Mouse (Mus musculus): ENCODE measurements around the gene Zmym3. TPM values are rescaled to one million over a fixed set of nuclear protein-coding genes. Genes with fewer than 3 reads are reported as not detected.

Gene Zmym3
- polyA plus RNA-seq (2014; fragmentation: Nextera tagmentation; extraction: Ambion mirVana) = 17.0 and 20.4 TPM in 2 replicates

DNA sequence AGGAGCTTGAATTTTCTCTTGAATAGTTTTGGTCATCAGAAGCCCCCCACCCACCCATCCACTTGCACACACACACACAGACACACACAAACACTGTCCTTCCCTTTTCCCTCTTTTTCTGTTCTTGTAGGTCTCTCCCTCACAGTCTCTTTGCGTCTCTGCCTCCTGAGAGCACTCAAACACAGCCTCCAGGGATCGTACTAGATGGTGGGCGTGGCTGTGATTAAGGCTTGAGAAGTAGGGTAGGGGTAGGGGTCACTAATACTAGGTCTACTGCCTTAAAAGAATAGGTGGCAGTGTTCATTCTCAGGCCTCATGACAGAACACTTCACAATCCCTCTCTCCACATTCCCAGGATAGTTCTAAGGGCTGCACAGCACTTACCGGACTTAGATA is at the start of gene Zmym3:
TSS of gene Zmym3 (minus strand) at position 150 of the 396 bp plus-strand sequence.
- H3K9ac ChIP-seq (ENCODE audit: low read length) = peak within 1 kb of the TSS; percentile 61
- H3K27ac ChIP-seq (ENCODE audit: low read depth, low read length) = no peak within 1 kb of the TSS
- no peaks in the 10 kb centered on the region for H3K9me3 ChIP-seq (ENCODE audit: control insufficient read depth, low read length)
- H3K4me2 ChIP-seq = peak within 1 kb of the TSS; percentile 61
- no peak for DNase-seq (ENCODE audit: low spot score, missing footprints)
- WGBS = 28% methylated on average over 4 of the region's 4 CpGs
- 0 out of 2 replicates have a peak, but pooled peaks cover 2% of the 10 kb centered on the region for H3K4me1 ChIP-seq (ENCODE audit: control insufficient read depth, insufficient read depth, low read length)
- no peaks in the 10 kb centered on the region for H3K27me3 ChIP-seq (ENCODE audit: control insufficient read depth, insufficient read depth, low read length)
- H3K4me3 ChIP-seq (ENCODE audit: low read depth, low read length) = peak within 1 kb of the TSS; percentile 57
- H3K36me3 ChIP-seq (ENCODE audit: control insufficient read depth, insufficient read depth, low read length) = no peaks in the 10 kb centered on the region
- ATAC-seq (ENCODE audit: low FRiP score) = 0 out of 2 replicates have a peak, but pooled peaks have one; percentile 7

DNA sequence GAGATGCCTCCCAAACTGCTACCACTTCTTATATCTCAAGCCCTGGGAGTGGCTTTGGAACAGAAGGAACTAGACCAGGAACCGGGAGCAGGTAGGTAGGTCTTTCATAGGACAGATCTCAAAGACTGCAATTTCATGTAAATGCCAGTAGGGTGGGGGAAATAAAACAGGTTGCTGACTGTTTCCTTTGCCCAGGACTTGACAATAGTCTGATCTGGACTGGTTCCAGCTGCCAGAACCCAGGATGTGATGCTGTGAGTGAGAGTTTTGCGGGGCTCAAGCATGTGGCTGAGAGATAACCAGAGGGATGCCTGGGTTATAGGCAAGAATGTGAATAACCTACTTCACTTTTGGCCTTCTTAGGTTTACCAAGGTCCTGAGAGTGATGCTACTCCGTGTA is 30.9 kb upstream of the Zmym3 start:
- DNase-seq (ENCODE audit: low spot score, missing footprints) = no peak
- no peak overlapping the region for H3K27ac ChIP-seq (ENCODE audit: low read depth, low read length)
- H3K27me3 ChIP-seq (ENCODE audit: control insufficient read depth, insufficient read depth, low read length) = no peaks in the 10 kb centered on the region
- no peak for ATAC-seq (ENCODE audit: low FRiP score)
- H3K4me1 ChIP-seq (ENCODE audit: control insufficient read depth, insufficient read depth, low read length) = no peaks in the 10 kb centered on the region
- H3K4me2 ChIP-seq = no peak overlapping the region
- 76% methylated on average over 3 of the region's 3 CpGs for WGBS
- H3K4me3 ChIP-seq (ENCODE audit: low read depth, low read length) = no peak overlapping the region
- no peaks in the 10 kb centered on the region for H3K9me3 ChIP-seq (ENCODE audit: control insufficient read depth, low read length)
- no peak overlapping the region for H3K9ac ChIP-seq (ENCODE audit: low read length)
- H3K36me3 ChIP-seq (ENCODE audit: control insufficient read depth, insufficient read depth, low read length) = peaks cover 2% of the 10 kb centered on the region

DNA sequence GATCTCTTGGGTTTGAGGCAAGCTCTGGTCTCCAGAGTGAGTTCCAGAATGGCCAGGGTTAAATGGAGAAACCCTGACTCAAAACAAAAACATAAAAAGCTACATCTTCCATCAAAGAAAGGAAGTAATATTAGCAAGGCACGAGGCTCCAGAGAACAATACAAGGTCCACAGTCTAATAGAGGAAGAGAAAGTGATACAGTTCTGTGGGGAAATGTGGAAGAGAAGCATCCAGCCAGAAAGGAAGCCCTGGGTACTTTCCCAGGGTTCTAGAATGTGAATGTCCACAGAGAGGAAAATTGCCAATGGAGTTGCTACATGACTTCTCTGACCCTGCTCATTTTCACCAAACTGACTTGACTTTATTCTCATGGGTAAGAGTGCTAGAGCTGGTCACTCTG is 30.5 kb upstream of the Zmym3 start:
- Histone ChIP-seq H3K27me3 (ENCODE audit: control insufficient read depth, insufficient read depth, low read length) (no peaks in the 10 kb centered on the region), H3K9me3 (ENCODE audit: control insufficient read depth, low read length) (no peaks in the 10 kb centered on the region), H3K36me3 (ENCODE audit: control insufficient read depth, insufficient read depth, low read length) (peaks cover 2% of the 10 kb centered on the region), H3K4me2 (no peak overlapping the region), H3K27ac (ENCODE audit: low read depth, low read length) (no peak overlapping the region), H3K9ac (ENCODE audit: low read length) (no peak overlapping the region), H3K4me1 (ENCODE audit: control insufficient read depth, insufficient read depth, low read length) (no peaks in the 10 kb centered on the region), H3K4me3 (ENCODE audit: low read depth, low read length) (no peak overlapping the region)
- ATAC-seq (ENCODE audit: low FRiP score) (no peak), DNase-seq (ENCODE audit: low spot score, missing footprints) (no peak)
- WGBS = 80% methylated on average over 1 of the region's 1 CpGs

DNA sequence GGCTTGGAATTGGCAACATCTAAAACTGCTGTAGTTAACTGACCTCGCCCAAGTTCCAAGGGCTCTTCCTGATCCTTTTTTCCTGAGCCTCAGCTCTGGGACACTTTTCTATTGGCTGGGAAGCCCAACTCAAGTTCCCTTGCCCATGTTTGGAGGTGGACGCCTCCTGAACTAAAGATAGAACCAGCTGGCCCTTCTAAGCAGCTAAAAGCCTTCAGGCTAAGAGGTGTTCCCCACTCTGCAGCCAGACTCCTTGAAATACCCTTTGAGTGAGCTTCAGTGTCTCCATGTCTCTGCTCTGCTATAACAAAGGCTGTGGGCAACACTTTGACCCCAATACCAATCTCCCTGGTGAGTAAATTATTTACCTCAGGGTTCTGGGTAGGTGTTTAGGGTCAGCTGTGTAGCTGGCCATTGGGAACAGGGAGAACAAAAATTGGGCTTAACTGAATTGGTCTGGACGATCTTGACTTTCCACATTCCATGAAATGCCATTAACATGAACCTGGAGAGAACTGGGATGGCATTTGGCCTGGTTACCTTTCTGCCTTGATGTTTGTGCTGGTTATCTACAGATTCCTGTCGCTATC is 28.3 kb upstream of the Zmym3 start, which contains the start of gene Itgb1bp2:
TSS of gene Itgb1bp2 (plus strand) at position 203 of the 590 bp plus-strand sequence.
- Histone ChIP-seq H3K27ac (ENCODE audit: low read depth, low read length) (no peak within 1 kb of the TSS), H3K9me3 (ENCODE audit: control insufficient read depth, low read length) (no peaks in the 10 kb centered on the region), H3K4me3 (ENCODE audit: low read depth, low read length) (no peak within 1 kb of the TSS), H3K9ac (ENCODE audit: low read length) (no peak within 1 kb of the TSS), H3K4me1 (ENCODE audit: control insufficient read depth, insufficient read depth, low read length) (no peaks in the 10 kb centered on the region), H3K27me3 (ENCODE audit: control insufficient read depth, insufficient read depth, low read length) (no peaks in the 10 kb centered on the region), H3K4me2 (no peak within 1 kb of the TSS), H3K36me3 (ENCODE audit: control insufficient read depth, insufficient read depth, low read length) (peaks cover 2% of the 10 kb centered on the region)
- WGBS = 77% methylated on average over 4 of the region's 4 CpGs
- DNase-seq (ENCODE audit: low spot score, missing footprints) (no peak), ATAC-seq (ENCODE audit: low FRiP score) (no peak)

DNA sequence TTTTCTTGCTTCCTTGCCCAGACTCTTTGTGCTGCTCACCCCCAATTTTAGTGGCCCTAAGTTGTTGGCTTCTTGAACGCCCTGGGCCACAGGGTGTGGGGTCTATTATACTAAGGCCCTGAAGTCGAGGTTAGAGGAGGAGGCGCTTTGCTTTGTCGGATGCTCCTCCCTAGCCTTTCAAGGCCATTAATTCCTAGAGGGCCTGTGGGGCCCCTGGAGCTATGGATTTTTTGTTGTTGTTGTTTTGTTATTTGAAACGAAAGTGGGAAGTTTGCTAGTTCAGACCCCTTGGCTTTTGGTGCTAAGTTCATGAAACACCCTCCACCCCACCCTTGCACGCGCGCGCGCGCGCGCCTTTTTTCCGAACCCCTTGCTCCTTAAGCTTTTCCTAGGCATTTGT is 9.3 kb upstream of the Zmym3 start:
- Histone ChIP-seq H3K4me3 (ENCODE audit: low read depth, low read length) (peak overlapping the region; percentile 56), H3K36me3 (ENCODE audit: control insufficient read depth, insufficient read depth, low read length) (0 out of 2 replicates have a peak, but pooled peaks cover 2% of the 10 kb centered on the region), H3K9ac (ENCODE audit: low read length) (peak overlapping the region; percentile 94), H3K4me1 (ENCODE audit: control insufficient read depth, insufficient read depth, low read length) (no peaks in the 10 kb centered on the region; the same call in 1 of the 2 replicates), H3K27ac (ENCODE audit: low read depth, low read length) (peak overlapping the region; percentile 96), H3K27me3 (ENCODE audit: control insufficient read depth, insufficient read depth, low read length) (no peaks in the 10 kb centered on the region), H3K9me3 (ENCODE audit: control insufficient read depth, low read length) (no peaks in the 10 kb centered on the region), H3K4me2 (peak overlapping the region; percentile 55)
- peak; percentile 95 for DNase-seq (ENCODE audit: low spot score, missing footprints)
- peak; percentile 61; the same call in 1 of the 2 replicates for ATAC-seq (ENCODE audit: low FRiP score)
- 25% methylated on average over 14 of the region's 14 CpGs for WGBS

DNA sequence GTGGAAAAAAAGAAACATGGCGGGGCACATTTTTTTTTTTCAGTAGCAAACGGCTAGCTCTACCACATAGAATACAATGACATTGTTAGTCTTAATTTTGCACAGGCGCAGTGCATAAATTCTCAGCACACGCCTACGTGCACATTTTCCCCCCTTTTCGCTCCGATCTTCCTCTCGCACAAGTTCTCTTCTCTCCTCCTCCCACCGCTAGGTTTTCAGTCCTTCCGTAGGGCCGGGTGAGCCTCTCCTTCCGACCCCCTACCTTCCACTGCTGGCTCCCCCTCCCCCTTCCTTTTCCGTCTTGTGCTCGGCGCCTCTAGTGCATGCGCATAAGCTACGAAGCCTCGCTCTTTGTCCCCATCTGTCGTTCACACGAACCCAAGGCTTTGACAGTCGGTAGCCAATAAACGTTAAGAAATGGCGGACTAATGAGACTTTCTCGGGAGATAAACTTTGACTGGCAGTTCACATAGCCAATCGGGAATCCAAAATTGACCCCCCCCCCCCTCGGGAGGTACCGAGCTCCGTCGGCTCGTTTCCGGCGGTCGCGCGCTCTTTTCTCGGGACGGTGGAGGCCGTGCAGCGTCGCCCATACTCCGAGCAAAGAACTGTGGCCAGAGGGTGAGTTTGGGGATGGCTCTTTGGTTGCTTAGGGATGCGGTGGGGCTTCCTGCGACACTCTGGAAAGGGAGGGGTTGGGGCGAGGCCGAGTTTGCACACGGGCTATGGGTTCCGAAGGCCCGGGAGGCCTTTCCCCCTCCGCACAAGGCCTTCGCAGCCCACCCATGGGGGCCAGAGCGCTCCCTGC is 8.7 kb upstream of the Zmym3 start, which contains the start of gene Nono:
TSS of gene Nono (plus strand) at position 177 of the 808 bp plus-strand sequence.
- DNase-seq (ENCODE audit: low spot score, missing footprints) = peak; percentile 98
- peak; percentile 96 for ATAC-seq (ENCODE audit: low FRiP score)
- Histone ChIP-seq H3K27me3 (ENCODE audit: control insufficient read depth, insufficient read depth, low read length) (no peaks in the 10 kb centered on the region), H3K36me3 (ENCODE audit: control insufficient read depth, insufficient read depth, low read length) (0 out of 2 replicates have a peak, but pooled peaks cover 2% of the 10 kb centered on the region), H3K27ac (ENCODE audit: low read depth, low read length) (peak within 1 kb of the TSS; percentile 96), H3K4me1 (ENCODE audit: control insufficient read depth, insufficient read depth, low read length) (no peaks in the 10 kb centered on the region; the same call in 1 of the 2 replicates), H3K4me2 (peak within 1 kb of the TSS; percentile 55), H3K9me3 (ENCODE audit: control insufficient read depth, low read length) (no peaks in the 10 kb centered on the region), H3K4me3 (ENCODE audit: low read depth, low read length) (peak within 1 kb of the TSS; percentile 56), H3K9ac (ENCODE audit: low read length) (peak within 1 kb of the TSS; percentile 94)
- WGBS = 26% methylated on average over 51 of the region's 51 CpGs

DNA sequence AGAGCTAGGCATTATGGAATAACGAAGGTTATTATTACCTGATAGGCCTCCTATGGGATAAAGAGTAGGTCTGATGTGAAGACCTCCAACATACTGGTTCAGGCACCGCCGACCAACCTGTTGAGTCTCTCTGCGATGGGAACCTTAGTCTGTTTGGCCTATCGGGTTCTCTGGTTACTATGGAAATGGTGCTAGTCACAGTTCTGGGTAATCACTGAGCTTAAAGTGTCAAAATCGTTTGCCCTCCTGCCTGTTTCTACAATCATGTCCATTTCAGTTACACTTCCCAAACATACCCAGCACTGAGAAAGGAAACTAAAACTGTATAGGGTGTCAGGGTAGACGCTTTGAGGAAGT is 8.1 kb upstream of the Zmym3 start:
- peak overlapping the region; percentile 49 for H3K9ac ChIP-seq (ENCODE audit: low read length)
- H3K4me1 ChIP-seq (ENCODE audit: control insufficient read depth, insufficient read depth, low read length) = no peaks in the 10 kb centered on the region; the same call in 1 of the 2 replicates
- ATAC-seq (ENCODE audit: low FRiP score) (no peak; the same call in 1 of the 2 replicates), DNase-seq (ENCODE audit: low spot score, missing footprints) (no peak)
- 28% methylated on average over 7 of the region's 7 CpGs for WGBS
- peak overlapping the region; percentile 76 for H3K27ac ChIP-seq (ENCODE audit: low read depth, low read length)
- H3K36me3 ChIP-seq (ENCODE audit: control insufficient read depth, insufficient read depth, low read length) = 0 out of 2 replicates have a peak, but pooled peaks cover 2% of the 10 kb centered on the region
- no peaks in the 10 kb centered on the region for H3K9me3 ChIP-seq (ENCODE audit: control insufficient read depth, low read length)
- H3K4me3 ChIP-seq (ENCODE audit: low read depth, low read length) = peak overlapping the region; percentile 56
- H3K4me2 ChIP-seq = peak overlapping the region; percentile 40
- H3K27me3 ChIP-seq (ENCODE audit: control insufficient read depth, insufficient read depth, low read length) = no peaks in the 10 kb centered on the region

DNA sequence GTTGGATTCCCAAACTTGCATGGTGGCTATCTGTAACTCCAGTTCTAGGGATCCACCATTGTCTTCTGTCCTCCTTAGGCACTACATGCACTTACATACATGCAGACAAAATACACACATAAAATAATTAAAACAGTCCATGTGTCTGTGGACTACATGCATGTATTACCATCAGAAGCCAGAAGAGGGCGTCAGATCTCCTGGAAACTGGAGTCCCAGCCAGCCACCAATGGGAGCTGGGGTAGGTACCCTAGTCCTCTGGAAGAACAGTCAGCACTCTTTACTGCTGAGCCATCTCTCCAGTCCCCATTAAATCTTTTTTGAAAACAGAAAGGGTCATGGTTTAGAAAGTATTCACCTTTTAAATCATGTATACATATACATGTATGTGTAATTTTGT is 7.1 kb upstream of the Zmym3 start:
- ATAC-seq (ENCODE audit: low FRiP score) (no peak), DNase-seq (ENCODE audit: low spot score, missing footprints) (no peak)
- no peak overlapping the region for H3K4me3 ChIP-seq (ENCODE audit: low read depth, low read length)

DNA sequence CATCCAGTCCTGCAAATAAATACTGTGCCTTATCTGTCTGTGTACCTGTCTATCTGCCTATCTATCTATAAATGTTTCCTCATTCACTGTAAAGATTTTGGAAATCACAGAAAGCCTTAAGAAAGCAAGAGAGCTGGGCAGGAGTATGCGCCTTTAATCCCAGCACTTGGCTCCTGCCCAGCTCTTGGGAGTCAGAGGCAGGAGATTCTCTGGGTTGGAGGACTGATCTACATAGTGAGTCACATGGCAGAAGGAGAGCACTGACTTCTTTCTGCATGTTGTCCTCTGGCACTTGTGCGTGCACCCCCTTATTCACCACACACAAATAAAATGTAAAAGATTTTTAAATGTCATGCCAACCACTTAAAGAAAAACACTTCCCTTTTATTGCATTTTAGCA is 2.8 kb upstream of the Zmym3 start:
- DNase-seq (ENCODE audit: low spot score, missing footprints) (no peak), ATAC-seq (ENCODE audit: low FRiP score) (no peak)
- Histone ChIP-seq H3K27me3 (ENCODE audit: control insufficient read depth, insufficient read depth, low read length) (no peaks in the 10 kb centered on the region), H3K27ac (ENCODE audit: low read depth, low read length) (no peak overlapping the region), H3K36me3 (ENCODE audit: control insufficient read depth, insufficient read depth, low read length) (no peaks in the 10 kb centered on the region), H3K4me3 (ENCODE audit: low read depth, low read length) (no peak overlapping the region), H3K9me3 (ENCODE audit: control insufficient read depth, low read length) (no peaks in the 10 kb centered on the region), H3K4me2 (no peak overlapping the region), H3K4me1 (ENCODE audit: control insufficient read depth, insufficient read depth, low read length) (0 out of 2 replicates have a peak, but pooled peaks cover 2% of the 10 kb centered on the region), H3K9ac (ENCODE audit: low read length) (no peak overlapping the region)
- WGBS = 92% methylated on average over 2 of the region's 2 CpGs

More for the DNA sequence above, 7.1 kb upstream of the Zmym3 start:
- Histone ChIP-seq H3K27ac (ENCODE audit: low read depth, low read length) (no peak overlapping the region), H3K4me1 (ENCODE audit: control insufficient read depth, insufficient read depth, low read length) (no peaks in the 10 kb centered on the region; the same call in 1 of the 2 replicates), H3K9ac (ENCODE audit: low read length) (no peak overlapping the region), H3K9me3 (ENCODE audit: control insufficient read depth, low read length) (no peaks in the 10 kb centered on the region), H3K36me3 (ENCODE audit: control insufficient read depth, insufficient read depth, low read length) (0 out of 2 replicates have a peak, but pooled peaks cover 2% of the 10 kb centered on the region), H3K27me3 (ENCODE audit: control insufficient read depth, insufficient read depth, low read length) (no peaks in the 10 kb centered on the region), H3K4me2 (no peak overlapping the region)
- WGBS = 4% methylated on average over 1 of the region's 1 CpGs
